Mouse (Mus musculus) megakaryocyte, adult 5-6 weeks (primary cell): ENCODE data around the gene Ptprg. TPM values are rescaled to one million over a fixed set of nuclear protein-coding genes. Genes with fewer than 3 reads are reported as not detected.
"Not testable (repeated sequence)": the region's sequence is repeated elsewhere in the genome, so short reads cannot be mapped to it uniquely, and the experiment has no call there.

Source experiments
- ATAC-seq: 2 replicates; pipeline ENCODE4 v1.8.0; 2016; ENCODE audit warnings: mild to moderate bottlenecking, inconsistent platforms; ENCODE audit not compliant: poor library complexity, severe bottlenecking
- total RNA-seq, 2 experiments: library from RNA; stranded (forward) in 1 of 2; stranded (reverse) in 1 of 2; fragments of 153-499, 151-499 nt in 1 of 2; fragments of 221-1000, 200-1000 nt in 1 of 2; gene quantifications; 2 replicates each; pipeline versions ENCODE4 v1.2.3 to v1.2.4; 2015 to 2017

Ptprg gene
- total RNA-seq, 2 experiments from 2014 or later, result 0.07 TPM; not detected in 1

- no peak for ATAC-seq
Observed at GRCm38 (mm10) chr14:12027247-12027646, 473.9 kb downstream of the Ptprg start.

GRCm38 (mm10) chr14:12029926-12030325 is 476.6 kb downstream of the Ptprg start:
- ATAC-seq, result no peak

DNA sequence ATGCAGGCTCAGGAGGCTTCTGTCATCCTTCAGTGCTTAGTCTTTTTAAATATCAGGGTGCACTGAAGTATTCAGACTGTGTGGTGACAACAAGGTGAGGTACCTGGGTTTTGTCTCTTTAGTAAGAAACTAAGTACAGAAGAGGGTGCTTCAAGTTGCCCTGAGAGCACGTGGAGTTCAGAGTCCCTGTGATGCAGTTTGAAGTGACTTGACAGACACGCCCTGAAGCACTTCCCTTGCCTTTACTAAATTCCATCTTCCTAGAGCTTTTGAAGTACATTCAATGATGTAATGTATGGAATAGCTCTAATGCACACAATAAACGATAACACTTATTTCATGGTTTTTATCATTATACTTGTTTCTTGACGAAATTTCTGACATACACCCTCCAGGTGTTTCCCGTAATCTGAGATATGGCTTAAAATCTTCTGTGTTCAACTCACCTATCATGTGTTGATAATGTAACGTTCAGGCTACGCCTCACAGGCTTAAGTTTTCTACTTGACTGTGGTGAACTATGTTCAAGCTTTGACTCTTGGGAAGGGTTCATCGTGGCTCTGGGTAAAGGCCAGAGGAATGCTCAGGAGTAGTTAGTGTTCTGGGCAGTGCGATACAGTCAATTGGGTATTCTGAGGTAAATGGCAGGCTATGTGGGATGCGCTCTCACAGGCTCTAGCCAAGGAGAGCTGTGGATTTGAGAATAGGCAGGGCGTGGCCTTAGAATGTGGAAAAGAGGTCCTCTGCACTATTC is 483.4 kb downstream of the Ptprg start:
- no peak for ATAC-seq

GRCm38 (mm10) chr14:12039743-12040142 is 486.4 kb downstream of the Ptprg start:
- no peak for ATAC-seq

GRCm38 (mm10) chr14:12041566-12041965 is 488.2 kb downstream of the Ptprg start:
- ATAC-seq, result no peak

- no peak for ATAC-seq
Observed at GRCm38 (mm10) chr14:12046226-12046882, 493.0 kb downstream of the Ptprg start.

DNA sequence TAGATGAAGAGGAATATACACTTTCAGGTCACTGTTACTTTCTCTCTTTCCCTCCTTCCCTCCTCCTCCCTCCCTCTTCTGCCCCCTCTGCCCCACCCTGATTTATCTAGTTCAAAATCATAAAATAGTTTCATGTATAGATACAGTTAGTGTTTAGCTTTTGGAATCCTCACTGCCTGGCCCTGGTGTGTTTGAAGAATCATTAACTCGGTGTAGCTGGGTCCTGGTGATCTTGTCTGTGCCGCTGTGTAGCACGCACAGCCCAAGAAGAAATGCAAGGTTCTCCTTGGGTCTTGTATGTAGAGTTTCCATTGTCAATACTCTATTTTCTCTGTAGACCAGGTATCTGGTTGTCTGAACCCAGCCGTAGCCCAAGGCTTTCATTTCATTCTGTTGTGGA is 494.3 kb downstream of the Ptprg start:
- no peak for ATAC-seq

GRCm38 (mm10) chr14:12056912-12057524 is 503.7 kb downstream of the Ptprg start:
- ATAC-seq, result no peak

- ATAC-seq, result no peak
Observed at GRCm38 (mm10) chr14:12057856-12058255, 504.5 kb downstream of the Ptprg start.

DNA sequence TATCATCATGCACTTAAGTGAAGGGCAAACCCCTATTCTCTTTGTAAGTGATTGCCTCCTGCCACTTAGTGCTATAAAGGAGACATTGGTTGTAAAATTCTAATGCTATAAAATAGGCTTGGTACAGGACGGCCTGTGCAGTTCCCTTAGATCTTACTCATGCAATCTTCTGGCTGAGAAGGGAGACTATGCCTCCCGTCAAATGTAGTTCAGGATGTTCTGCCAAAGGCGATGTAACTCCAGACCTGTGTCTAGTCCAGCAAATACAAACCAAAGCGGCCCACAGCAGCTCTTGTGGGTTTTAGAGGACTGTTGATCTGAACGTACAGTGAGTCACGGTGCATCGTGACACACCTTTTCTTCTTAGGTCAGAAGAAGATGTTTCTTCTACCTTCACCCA is 505.8 kb downstream of the Ptprg start:
- ATAC-seq, result no peak

DNA sequence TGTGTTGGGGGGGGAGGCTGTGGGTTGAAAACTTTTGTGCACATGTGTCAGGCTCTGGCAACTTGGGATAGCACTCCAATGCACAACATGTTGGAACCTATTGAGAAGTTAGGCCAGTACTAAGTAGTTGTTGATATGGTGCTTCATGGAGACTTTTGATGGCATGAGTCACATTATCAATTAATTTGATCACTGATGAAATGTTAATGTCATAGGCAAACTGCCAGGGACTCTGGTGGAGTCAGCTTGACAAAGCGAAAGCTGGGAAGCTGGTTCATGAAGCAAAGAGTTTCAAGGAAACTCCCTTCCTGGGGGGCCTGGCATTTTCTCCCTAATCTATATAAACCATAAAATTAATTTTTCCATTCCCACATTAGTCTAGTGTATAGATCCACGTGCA is 508.0 kb downstream of the Ptprg start:
- not testable (repeated sequence) for ATAC-seq

- ATAC-seq, result no peak
Observed at GRCm38 (mm10) chr14:12062628-12063360, 509.5 kb downstream of the Ptprg start.

DNA sequence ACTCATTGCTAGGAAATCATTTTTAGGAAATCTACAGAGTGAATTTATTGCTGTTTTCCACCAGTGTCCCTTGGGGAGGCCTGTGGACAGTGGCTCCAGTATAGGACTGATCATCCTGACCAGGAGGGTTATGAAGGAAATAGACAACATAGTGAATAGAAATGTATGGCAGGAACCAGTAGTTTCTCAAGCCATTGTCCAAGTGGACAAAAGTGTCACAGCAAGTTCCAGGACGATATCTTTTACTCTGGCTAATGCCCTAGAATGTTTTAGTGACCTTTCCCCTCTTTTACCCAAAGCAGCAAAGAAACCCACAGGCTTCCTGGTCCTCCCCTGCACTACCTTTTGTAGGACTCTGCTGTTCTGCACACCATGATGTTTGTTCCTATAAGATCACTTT is 511.7 kb downstream of the Ptprg start:
- ATAC-seq, result no peak

DNA sequence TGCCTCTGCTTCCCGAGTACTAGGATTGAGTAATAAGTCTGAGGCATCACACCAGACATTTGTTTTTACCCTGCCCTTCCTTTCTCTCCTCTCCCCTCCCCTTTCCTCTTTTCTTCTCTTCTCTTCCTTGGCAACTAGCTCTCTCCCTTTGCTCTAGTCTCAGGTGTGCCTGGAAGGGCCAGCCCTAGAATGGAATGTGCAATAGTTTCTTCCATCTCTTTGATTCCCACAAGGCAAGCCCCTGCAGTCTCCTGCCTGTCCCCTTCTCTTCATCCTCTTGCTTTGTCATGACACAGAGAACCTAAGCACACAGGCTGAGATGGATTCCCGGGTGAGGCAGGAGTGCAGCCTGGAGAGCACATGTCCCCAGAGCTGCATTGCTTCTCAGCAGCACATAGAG is 512.4 kb downstream of the Ptprg start:
- ATAC-seq, result no peak

GRCm38 (mm10) chr14:12069707-12070106 is 516.4 kb downstream of the Ptprg start:
- no peak for ATAC-seq

GRCm38 (mm10) chr14:12070361-12070760 is 517.0 kb downstream of the Ptprg start:
- ATAC-seq, result no peak

- ATAC-seq, result no peak
Observed at GRCm38 (mm10) chr14:12070856-12071465, 517.6 kb downstream of the Ptprg start.

DNA sequence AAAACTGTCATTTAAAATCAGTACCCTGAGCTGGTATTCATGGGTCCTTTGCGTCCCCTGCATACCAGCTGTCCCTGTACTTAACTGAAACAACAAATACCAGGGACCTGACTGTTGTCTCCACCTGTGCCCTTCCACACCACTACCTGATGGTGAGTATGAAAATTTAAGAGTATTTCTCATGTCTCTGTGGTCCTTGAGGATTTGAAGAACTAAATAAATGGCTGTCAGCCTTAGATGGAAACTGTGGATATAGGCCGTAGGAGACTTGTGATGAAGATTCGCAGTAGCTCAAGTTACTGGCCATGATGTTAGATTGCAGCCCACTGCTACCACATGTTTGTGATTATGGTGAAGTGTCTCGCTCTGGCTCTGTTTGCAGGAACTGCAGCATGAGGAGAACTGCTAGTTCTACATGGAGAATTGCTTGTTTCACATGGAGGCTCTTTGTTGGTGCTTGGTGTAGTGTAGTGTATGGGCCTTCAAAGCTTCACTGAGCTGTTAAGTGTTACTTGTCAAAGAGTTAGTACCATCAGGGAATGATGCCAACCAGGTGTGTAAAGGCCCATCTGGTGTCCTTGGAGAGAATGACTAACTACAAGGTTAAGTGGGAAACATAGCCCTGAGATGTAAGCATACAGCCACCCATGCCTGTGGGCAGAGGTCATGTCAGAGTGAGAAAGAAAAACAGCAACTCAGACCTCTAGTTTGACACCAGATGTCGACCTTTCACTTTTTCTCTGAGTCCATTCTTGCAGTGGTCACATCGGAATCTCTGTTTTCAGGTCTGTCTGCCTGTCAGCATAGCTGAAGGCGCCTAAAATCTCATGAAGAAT is 518.9 kb downstream of the Ptprg start:
- no peak for ATAC-seq

GRCm38 (mm10) chr14:12073408-12074107 is 520.2 kb downstream of the Ptprg start:
- ATAC-seq, result no peak
